Mouse (Mus musculus) testis, adult 2 months (tissue): ENCODE results near the gene Stra6.

Experiments
- CTCF ChIP-seq: fragments of 200-500 bp; IDR thresholded peaks from 2 replicates; pipeline ENCODE4 v1.5.1; 2012; ENCODE audit warnings: low read depth, mild to moderate bottlenecking, inconsistent platforms, low read length, moderate library complexity; ENCODE audit not compliant: control insufficient read depth, insufficient read depth, insufficient replicate concordance
- POLR2A ChIP-seq: fragments of 200-500 bp; IDR thresholded peaks from 2 replicates; pipeline ENCODE4 v1.6.1; 2012; ENCODE audit warnings: low read depth, mild to moderate bottlenecking, inconsistent platforms, low read length, moderate library complexity; ENCODE audit not compliant: control insufficient read depth

DNA sequence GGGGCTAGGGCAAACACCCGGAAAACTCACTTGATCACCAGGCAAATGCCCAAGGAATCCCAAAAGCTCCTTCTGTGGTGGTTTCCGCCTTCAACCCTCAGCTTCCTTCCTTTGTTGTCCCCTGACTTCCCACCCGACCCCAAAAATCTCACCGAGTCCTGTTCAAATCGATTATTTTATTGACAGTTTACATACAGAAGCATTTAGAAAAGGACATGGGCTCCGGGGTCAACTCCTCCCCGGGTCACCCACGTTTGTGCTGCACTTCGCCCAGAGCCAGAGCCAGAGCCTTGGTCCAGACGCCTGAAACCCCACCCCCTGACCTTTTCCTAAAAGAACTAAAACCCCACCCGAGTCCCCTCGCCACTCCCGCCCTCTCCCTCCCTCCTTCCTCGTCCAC lies 132.6 kb downstream of the Stra6 start:
- no peak for TF ChIP-seq CTCF
- TF ChIP-seq POLR2A: no peak
